Mouse (Mus musculus) hindbrain, embryonic 10.5 days (tissue): ENCODE results near the gene Boc. TPM values are rescaled to one million over a fixed set of nuclear protein-coding genes. Genes with fewer than 3 reads are reported as not detected.

Experiments
- DNase-seq: peaks from one replicate; pipeline ENCODE4 v3.0.0-alpha.2; 2017; ENCODE audit warnings: low spot score
- H3K27ac ChIP-seq: fragments of 300-500 bp; sonication (generic); 2 replicates; pipeline ENCODE4 v1.5.1; 2016; ENCODE audit warnings: mild to moderate bottlenecking, moderate library complexity
- H3K27me3 ChIP-seq: fragments of 300-500 bp; sonication (generic); 2 replicates; pipeline ENCODE4 v1.6.1; 2016; ENCODE audit warnings: mild to moderate bottlenecking; ENCODE audit not compliant: poor library complexity, insufficient read depth, severe bottlenecking
- H3K36me3 ChIP-seq: fragments of 300-500 bp; sonication (generic); 2 replicates; pipeline ENCODE4 v1.6.1; 2016; ENCODE audit warnings: mild to moderate bottlenecking, moderate library complexity
- H3K4me1 ChIP-seq: fragments of 300-500 bp; sonication (generic); replicated peaks from 2 replicates; pipeline ENCODE4 v1.6.1; 2016; ENCODE audit warnings: mild to moderate bottlenecking
- H3K4me3 ChIP-seq: fragments of 300-500 bp; sonication (generic); 2 replicates; pipeline ENCODE4 v1.5.1; 2016; ENCODE audit warnings: mild to moderate bottlenecking, moderate library complexity
- H3K9me3 ChIP-seq: fragments of 300-500 bp; sonication (generic); 2 replicates; pipeline ENCODE4 v1.6.1; 2016; ENCODE audit warnings: mild to moderate bottlenecking, moderate library complexity
- WGBS: fragments of 180-500 bp; shearing (Covaris S2); methylation state at CpG from one replicate; pipeline ENCODE4 v1.1.7; 2016; 5-methylcytosine and 5-hydroxymethylcytosine counted together
- polyA plus RNA-seq: library from polyadenylated mRNA; unstranded; fragments of >200 nt; fragmentation: Nextera tagmentation; extraction: Ambion mirVana; gene quantifications from 2 replicates; pipeline ENCODE4 v1.2.1, GENCODE M21; 2016

Gene Boc
- polyA plus RNA-seq, 1 experiment from 2014 or later, result 43.9 TPM

DNA sequence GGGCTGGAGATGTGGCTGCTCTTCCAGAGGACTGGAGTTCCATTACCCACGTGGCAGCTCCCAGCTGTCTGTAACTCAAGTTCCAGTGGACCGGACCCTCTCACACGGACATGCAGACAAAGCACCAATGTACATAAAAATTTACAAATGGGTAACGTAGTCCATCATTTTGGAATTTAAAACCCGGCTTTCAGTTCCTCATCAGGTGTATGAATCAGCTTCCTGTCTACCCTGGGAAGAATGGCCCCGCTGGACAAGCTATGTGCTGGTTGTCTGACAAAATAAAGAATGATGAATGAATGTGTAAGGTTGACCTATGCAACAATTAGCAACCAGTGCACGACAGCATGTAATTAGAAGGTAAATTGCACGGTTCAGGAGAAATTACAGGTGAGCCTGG, 5.7 kb upstream of the Boc start:
- Histone ChIP-seq H3K9me3 (no peaks in the 10 kb centered on the region), H3K27ac (peak overlapping the region; percentile 84; the same call in 1 of the 2 replicates)
- WGBS, result 77% methylated on average over 8 of the region's 8 CpGs

DNA sequence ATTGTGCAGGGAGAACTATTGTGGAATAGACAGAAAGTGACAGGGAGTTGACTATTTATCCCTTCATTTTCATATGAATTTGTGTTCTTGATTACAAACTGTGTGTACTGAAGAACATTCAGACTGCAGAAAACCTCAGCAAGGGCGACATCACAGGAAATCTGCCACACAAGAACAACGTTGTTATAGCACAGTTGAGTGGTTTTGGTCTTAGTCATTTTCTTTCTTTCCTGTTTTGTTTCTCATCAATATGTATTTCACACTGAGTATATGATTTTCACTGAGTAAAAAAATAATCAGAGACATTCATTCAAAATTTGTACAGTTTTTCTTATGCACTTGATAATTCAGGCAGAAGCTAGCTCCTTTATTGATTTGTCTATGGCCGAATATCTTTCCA, 3.4 kb upstream of the Boc start:
- no peaks in the 10 kb centered on the region for H3K36me3 ChIP-seq
- H3K4me3 ChIP-seq, result no peak overlapping the region
- 76% methylated on average over 3 of the region's 3 CpGs for WGBS
- no peaks in the 10 kb centered on the region for H3K9me3 ChIP-seq
- no peaks in the 10 kb centered on the region; the same call in 1 of the 2 replicates for H3K27me3 ChIP-seq
- no peak overlapping the region for H3K27ac ChIP-seq
- H3K4me1 ChIP-seq, result peaks cover 55% of the 10 kb centered on the region
- no peak for DNase-seq

More for the DNA sequence above, 5.7 kb upstream of the Boc start:
- H3K4me1 ChIP-seq, result peaks cover 45% of the 10 kb centered on the region
- no peaks in the 10 kb centered on the region for H3K36me3 ChIP-seq
- no peak for DNase-seq
- no peak overlapping the region for H3K4me3 ChIP-seq
- H3K27me3 ChIP-seq, result no peaks in the 10 kb centered on the region; the same call in 1 of the 2 replicates

DNA sequence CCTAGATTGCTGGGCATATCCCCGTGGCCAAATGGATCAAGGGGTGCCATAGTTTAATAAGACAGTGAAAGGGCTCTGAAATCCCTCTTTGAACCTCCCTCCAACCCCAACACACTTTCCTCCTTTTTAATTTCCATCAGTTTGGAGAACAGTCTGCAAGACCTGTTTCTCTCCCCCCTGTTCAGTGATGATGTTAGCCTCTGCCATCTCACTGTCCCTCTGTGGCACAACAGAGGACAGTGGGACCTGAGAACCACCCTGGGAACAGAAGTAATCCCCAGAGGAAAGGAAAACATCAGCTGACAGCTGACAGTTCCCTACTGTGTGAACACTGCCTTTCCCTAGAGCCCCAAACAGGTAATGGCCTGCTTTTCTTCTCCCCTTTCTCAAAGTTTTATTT, 1.5 kb upstream of the Boc start:
- WGBS, result 26% methylated on average over 1 of the region's 1 CpGs
- peaks cover 63% of the 10 kb centered on the region for H3K4me1 ChIP-seq
- H3K36me3 ChIP-seq, result no peaks in the 10 kb centered on the region
- no peaks in the 10 kb centered on the region for H3K27me3 ChIP-seq
- no peaks in the 10 kb centered on the region for H3K9me3 ChIP-seq
- peak overlapping the region; percentile 59 for H3K27ac ChIP-seq
- H3K4me3 ChIP-seq, result no peak overlapping the region
- no peak for DNase-seq

DNA sequence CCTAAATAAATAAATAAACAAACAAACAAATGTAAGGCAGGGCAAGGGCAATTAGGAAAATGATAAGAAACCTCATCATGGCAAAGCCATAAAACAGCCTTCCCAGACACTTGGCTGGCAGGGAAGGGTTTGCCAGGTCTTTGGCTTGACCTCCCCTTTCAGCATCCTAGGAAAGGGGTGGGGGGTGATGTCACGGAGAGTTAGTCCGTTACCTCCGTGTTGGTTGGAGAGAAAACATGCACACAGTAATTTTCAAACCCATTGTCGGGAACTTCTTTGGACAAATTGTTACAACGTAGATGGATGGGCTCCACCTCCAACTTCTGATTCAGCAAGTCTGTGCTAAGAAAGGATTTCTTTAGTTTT, 616 bp upstream of the Boc start:
- Histone ChIP-seq H3K4me1 (peaks cover 61% of the 10 kb centered on the region), H3K27ac (peak overlapping the region; percentile 98)
- 7% methylated on average over 5 of the region's 5 CpGs for WGBS

GRCm38 (mm10) chr16:44557661-44558470, 831 bp downstream of the Boc start:
- no peaks in the 10 kb centered on the region for H3K9me3 ChIP-seq
- H3K4me3 ChIP-seq, result peak overlapping the region; percentile 84
- H3K36me3 ChIP-seq, result peaks cover 16% of the 10 kb centered on the region; the same call in 1 of the 2 replicates
- peaks cover 71% of the 10 kb centered on the region for H3K4me1 ChIP-seq
- peak overlapping the region; percentile 98 for H3K27ac ChIP-seq
- WGBS, result 0% methylated on average over 47 of the region's 47 CpGs
- peak; percentile 76 for DNase-seq
- no peaks in the 10 kb centered on the region for H3K27me3 ChIP-seq

More for the DNA sequence above, 616 bp upstream of the Boc start:
- no peaks in the 10 kb centered on the region for H3K9me3 ChIP-seq
- peak overlapping the region; percentile 84 for H3K4me3 ChIP-seq
- DNase-seq, result no peak
- H3K36me3 ChIP-seq, result peaks cover 3% of the 10 kb centered on the region; the same call in 1 of the 2 replicates
- H3K27me3 ChIP-seq, result no peaks in the 10 kb centered on the region

GRCm38 (mm10) chr16:44557084-44557483, 1.6 kb downstream of the Boc start:
- no peak for DNase-seq
- Histone ChIP-seq H3K36me3 (peaks cover 19% of the 10 kb centered on the region; the same call in 1 of the 2 replicates), H3K4me3 (peak overlapping the region; percentile 84), H3K4me1 (peaks cover 79% of the 10 kb centered on the region), H3K9me3 (no peaks in the 10 kb centered on the region), H3K27me3 (no peaks in the 10 kb centered on the region), H3K27ac (peak overlapping the region; percentile 98)
- 14% methylated on average over 7 of the region's 7 CpGs for WGBS

DNA sequence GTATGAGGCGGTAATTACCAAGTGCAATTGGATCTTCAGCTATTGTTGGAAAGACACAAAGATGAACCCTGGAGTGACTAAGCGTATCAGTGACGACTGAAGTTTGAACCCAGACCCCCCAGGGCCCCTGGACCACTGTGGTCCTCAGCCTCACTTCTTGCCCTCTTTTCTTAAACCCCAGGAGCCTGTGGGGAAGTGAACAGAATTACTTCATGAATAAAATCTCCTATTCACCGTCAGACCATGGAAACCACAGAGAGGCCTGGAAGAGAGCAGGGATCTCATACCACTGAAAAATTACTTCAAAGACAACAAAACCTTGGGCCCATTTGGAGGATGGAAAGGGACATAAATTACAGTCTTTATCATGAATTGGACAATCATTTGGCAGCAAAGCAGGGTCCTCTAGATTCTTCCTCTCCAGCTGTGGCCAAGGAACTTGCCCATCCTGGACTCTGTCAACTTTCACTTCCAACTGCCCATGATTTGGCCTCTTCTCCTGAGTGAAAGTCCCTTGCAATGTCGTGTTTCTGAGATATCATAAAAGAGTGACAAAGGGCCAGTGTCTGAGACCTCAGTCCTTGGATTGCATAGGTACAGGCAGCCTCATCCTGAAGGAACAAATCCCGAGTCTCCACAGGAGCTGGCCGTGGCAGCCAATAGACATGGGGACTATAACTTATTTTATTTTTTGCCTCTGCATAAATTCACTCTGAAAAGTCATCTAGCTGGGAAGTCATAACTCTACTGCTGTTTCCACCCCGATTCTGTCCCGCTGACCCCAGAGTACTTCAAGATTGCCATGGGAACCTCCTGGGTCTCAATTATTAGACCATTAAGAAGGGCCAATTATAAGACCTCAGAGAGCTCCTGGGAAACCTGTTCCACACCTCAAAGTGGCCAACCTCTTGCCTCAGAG, 2.6 kb downstream of the Boc start:
- no peaks in the 10 kb centered on the region for H3K9me3 ChIP-seq
- H3K4me3 ChIP-seq, result peak overlapping the region; percentile 84
- peak overlapping the region; percentile 98 for H3K27ac ChIP-seq
- peaks cover 29% of the 10 kb centered on the region for H3K36me3 ChIP-seq
- peaks cover 89% of the 10 kb centered on the region for H3K4me1 ChIP-seq
- no peak for DNase-seq
- no peaks in the 10 kb centered on the region for H3K27me3 ChIP-seq
- 25% methylated on average over 9 of the region's 9 CpGs for whole genome bisulfite sequencing

GRCm38 (mm10) chr16:44553861-44554260, 4.8 kb downstream of the Boc start:
- DNase-seq, result no peak
- Histone ChIP-seq H3K27me3 (no peaks in the 10 kb centered on the region), H3K4me3 (peak overlapping the region; percentile 38), H3K36me3 (peaks cover 51% of the 10 kb centered on the region), H3K27ac (no peak overlapping the region; the same call in 1 of the 2 replicates), H3K9me3 (no peaks in the 10 kb centered on the region), H3K4me1 (peaks cover 89% of the 10 kb centered on the region)
- 63% methylated on average over 8 of the region's 8 CpGs for WGBS

- Histone ChIP-seq H3K27me3 (no peaks in the 10 kb centered on the region), H3K9me3 (no peaks in the 10 kb centered on the region), H3K27ac (peak overlapping the region; percentile 62; the same call in 1 of the 2 replicates), H3K4me1 (peaks cover 93% of the 10 kb centered on the region), H3K36me3 (peaks cover 63% of the 10 kb centered on the region), H3K4me3 (peak overlapping the region; percentile 38; the same call in 1 of the 2 replicates)
- no peak for DNase-seq
- WGBS, result 78% methylated on average over 5 of the region's 5 CpGs
Observed at GRCm38 (mm10) chr16:44552726-44553125, 6.0 kb downstream of the Boc start.

GRCm38 (mm10) chr16:44552036-44552435, 6.7 kb downstream of the Boc start:
- WGBS, result 52% methylated on average over 2 of the region's 2 CpGs
- peak overlapping the region; percentile 62 for H3K27ac ChIP-seq

GRCm38 (mm10) chr16:44551491-44551890, 7.2 kb downstream of the Boc start:
- no peak for DNase-seq
- peak overlapping the region; percentile 38 for H3K4me3 ChIP-seq
- 42% methylated on average over 5 of the region's 5 CpGs for WGBS
- H3K36me3 ChIP-seq, result peaks cover 75% of the 10 kb centered on the region
- H3K27me3 ChIP-seq, result no peaks in the 10 kb centered on the region
- peak overlapping the region; percentile 62 for H3K27ac ChIP-seq
- peaks cover 94% of the 10 kb centered on the region for H3K4me1 ChIP-seq
- H3K9me3 ChIP-seq, result no peaks in the 10 kb centered on the region

More at GRCm38 (mm10) chr16:44552036-44552435, 6.7 kb downstream of the Boc start:
- peaks cover 69% of the 10 kb centered on the region for H3K36me3 ChIP-seq
- peaks cover 94% of the 10 kb centered on the region for H3K4me1 ChIP-seq
- no peaks in the 10 kb centered on the region for H3K27me3 ChIP-seq
- peak overlapping the region; percentile 38 for H3K4me3 ChIP-seq
- no peak for DNase-seq
- H3K9me3 ChIP-seq, result no peaks in the 10 kb centered on the region

DNA sequence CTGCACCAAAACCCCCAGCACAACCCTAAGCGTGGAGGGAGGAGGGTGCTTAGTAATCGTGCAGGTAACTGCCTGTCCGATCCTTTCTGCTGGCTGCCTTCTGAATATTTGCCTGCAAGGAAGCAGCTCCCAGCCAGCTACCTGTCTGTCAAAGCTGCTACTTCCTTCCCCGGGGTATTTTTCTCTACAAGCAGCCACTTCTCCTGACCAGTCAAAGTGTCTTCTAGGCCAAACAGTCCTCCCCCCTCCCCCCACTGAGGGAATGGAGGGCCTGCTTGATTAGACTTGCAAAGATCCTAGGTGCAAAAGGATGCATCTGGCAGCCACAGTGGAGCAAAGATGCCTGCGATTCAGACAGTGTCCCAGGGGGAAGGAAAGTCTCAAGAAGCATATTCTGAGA, 7.9 kb downstream of the Boc start:
- WGBS, result 25% methylated on average over 5 of the region's 5 CpGs
- peak overlapping the region; percentile 38 for H3K4me3 ChIP-seq
- peaks cover 79% of the 10 kb centered on the region for H3K36me3 ChIP-seq
- H3K27ac ChIP-seq, result peak overlapping the region; percentile 62
- H3K9me3 ChIP-seq, result no peaks in the 10 kb centered on the region
- H3K27me3 ChIP-seq, result no peaks in the 10 kb centered on the region
- DNase-seq, result no peak
- peaks cover 94% of the 10 kb centered on the region for H3K4me1 ChIP-seq
